Mouse (Mus musculus): ENCODE measurements around the gene Plcxd3.

The Plcxd3 gene

DNA sequence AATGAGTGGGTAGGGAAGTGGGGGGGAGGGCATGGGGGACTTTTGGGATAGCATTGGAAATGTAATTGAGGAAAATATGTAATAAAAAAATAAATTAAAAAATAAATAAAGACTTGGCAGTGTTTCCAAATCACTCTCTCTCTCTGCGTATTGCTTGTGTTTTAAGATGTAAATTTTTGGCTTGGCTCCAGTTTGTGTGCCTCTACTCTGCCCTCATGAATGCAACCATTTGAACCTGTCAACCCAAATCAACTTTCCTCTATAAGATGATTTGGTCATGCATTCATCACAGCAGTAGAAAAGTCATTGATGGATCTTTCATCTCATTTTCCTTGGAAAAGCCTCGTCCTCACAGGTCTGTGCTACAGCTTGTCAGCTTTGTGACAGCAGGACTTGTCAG lies 121.7 kb downstream of the Plcxd3 start:
- no peak for TF ChIP-seq GATA4 (IDR thresholded peaks at IDR 0.05; ENCODE audit: insufficient replicate concordance, low read length)

DNA sequence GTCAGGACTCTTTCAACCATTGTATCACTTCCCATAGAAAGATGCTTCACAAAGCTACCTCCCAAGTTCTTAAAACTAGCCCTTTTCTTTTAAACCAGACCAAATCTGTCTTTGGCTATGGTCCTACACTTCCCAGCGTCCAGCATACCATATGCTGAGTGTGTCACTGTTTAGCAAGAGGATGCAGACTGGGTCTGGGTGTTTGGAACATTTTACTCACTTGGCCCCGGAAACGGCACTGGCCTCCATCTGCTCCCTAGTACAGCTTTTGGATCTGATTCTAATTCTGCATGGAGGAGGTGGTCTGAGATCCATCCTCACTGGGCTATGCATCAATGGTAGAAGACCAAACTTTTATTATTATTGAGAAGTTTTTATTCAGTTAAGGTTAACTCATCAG lies 122.7 kb downstream of the Plcxd3 start:
- TF ChIP-seq GATA4 (IDR thresholded peaks at IDR 0.05; ENCODE audit: insufficient replicate concordance, low read length): no peak

DNA sequence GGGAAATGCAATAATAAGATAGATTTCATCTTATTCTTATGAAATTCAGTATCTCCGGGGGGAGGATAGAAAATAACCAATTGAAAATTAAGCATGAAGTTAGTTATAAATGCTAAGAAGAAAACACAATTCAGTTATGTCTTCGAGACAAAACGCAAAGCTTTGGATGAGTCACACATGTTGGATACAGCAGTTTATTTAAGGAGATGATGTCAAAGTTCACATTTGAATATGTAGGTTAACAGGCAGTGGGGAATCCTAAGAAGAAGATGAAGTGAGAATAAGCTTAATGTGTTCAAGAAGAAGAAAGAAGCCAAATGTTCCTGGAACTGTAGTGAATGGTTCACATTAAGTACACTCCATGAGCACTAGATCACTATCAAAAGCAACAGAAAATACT lies 128.1 kb downstream of the Plcxd3 start:
- no peak for TF ChIP-seq GATA4 (IDR thresholded peaks at IDR 0.05; ENCODE audit: insufficient replicate concordance, low read length)

- no peak for TF ChIP-seq GATA4 (IDR thresholded peaks at IDR 0.05; ENCODE audit: insufficient replicate concordance, low read length)
These were observed 128.5 kb downstream of the Plcxd3 start for GRCm38 (mm10) chr15:4503826-4504225.

DNA sequence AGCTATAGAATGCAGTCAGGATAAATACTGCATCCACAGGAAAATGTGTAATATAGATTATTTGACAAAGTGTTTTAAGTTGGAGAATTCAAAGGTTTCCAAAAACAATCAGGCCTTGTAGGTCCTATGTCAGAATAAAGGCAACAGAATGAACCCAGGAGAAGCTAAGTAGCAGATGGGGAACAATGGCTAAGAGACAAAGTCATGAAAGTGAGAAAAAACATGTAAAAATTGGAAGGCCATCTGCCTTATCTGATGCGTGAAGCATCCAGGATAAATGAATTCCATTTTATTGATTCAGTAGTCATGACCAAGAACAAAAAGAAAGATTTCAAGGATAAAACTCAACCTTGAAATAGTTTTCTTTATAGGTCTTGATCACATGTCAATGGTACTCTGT lies 139.4 kb downstream of the Plcxd3 start:
- TF ChIP-seq GATA4 (IDR thresholded peaks at IDR 0.05; ENCODE audit: insufficient replicate concordance, low read length): no peak

- no peak for TF ChIP-seq GATA4 (IDR thresholded peaks at IDR 0.05; ENCODE audit: insufficient replicate concordance, low read length)
These were observed 149.3 kb downstream of the Plcxd3 start for GRCm38 (mm10) chr15:4524598-4524997.

DNA sequence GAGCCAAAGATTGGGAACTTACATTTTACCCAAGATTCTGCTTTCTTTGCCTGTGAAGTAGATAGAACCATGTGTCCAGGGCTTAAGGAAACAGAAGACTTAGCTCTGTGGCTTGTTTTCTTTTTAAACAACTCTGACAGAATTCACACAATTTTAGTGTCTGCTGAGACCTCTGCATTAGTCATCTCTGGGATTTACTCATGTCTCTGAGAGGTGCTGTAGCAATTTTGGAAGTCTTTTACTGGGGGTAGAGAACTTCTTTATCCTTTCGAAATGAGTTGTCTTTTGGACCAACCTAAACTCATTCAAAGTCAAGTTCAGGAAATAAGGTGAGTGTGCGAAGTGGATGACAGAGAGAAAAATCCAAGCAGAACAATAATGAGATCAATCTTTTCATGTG lies 158.4 kb downstream of the Plcxd3 start:
- TF ChIP-seq GATA4 (IDR thresholded peaks at IDR 0.05; ENCODE audit: insufficient replicate concordance, low read length): no peak

DNA sequence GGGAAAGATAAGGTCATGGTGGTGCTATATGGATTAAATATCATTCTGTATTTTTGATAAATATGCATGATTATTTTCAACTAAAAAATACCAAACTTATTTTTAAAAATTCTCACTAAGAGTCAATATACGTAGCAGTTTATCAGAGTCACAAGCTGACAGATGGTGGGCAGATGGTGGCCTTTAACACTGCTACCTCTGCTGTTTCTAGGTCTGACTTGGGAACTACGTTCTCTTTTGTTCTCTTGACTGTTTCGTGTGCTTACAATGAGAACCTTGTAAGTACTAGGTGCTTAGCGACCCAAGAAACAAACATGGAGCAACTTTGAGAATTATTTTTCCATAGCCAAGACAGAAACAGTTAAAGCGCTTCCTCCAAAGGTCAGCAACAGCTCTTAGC lies 183.8 kb downstream of the Plcxd3 start:
- TF ChIP-seq GATA4 (IDR thresholded peaks at IDR 0.05; ENCODE audit: insufficient replicate concordance, low read length): no peak

DNA sequence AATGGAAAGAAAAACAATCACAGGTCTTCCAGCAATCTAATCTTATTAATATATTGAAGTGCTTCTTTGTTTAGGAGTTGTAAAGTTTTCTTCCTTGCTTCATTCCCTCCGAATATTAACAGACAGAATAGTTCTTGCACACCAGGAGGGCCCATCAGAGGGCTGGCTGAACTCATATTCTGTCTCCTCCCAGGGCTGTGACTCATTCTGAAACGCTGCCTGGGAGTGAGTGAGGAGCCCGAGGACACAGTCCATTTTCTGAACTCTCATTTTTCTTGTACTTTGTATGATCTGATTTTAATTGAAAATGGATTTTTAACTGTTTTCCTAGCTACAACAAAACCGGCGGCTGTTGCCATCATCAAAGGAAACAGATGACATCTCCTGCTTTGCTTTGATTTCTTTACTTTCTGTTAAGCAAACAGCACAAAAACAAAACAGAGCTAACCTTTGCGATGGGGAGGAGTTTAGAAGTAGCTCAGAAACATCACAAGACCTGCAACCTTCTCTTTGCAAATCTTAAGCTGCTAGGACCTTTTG lies 186.2 kb downstream of the Plcxd3 start:
- no peak for TF ChIP-seq GATA4 (IDR thresholded peaks at IDR 0.05; ENCODE audit: insufficient replicate concordance, low read length)

DNA sequence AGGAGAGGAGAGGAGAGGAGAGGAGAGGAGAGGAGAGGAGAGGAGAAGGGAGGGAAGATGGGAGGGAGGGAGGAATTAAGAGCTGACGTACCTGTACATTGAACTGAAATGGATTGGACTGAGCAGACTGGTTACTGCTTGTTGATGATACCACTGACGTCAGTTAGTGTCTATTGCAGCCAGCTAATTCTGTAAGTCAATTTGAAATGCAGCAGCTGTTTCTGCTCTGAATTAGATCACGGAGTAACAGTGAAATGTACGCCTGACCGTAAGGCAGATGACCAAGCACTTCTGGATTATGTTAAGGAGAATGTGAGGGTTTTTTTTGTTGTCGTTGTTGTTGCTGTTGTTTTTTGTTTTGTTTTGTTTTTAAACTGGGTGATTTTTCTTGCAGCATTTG lies 230.3 kb downstream of the Plcxd3 start:
- no peak for TF ChIP-seq GATA4 (IDR thresholded peaks at IDR 0.05; ENCODE audit: insufficient replicate concordance, low read length)
